20 mouse cellular contexts compared by ENCODE assay signal in genomic region chr17:84943033-84943393, GRCm38 (mm10). TPM values are rescaled to one million over a fixed set of nuclear protein-coding genes. Genes with fewer than 3 reads are reported as not detected.
A peak's percentile ranks its signal among the peaks of the same experiment; 100 is the strongest.
DNase-seq lines count a peak whose midpoint lies in the region; ATAC-seq and TF ChIP-seq lines count a peak whose summit lies in the region.
"Had no signal": no experiment of that assay in that cellular context is flagged by ENCODE, and none has a peak within 500 bp of the region (broad histone marks: within the 10 kb centered on the region; RNA-seq: fewer than 3 reads in every experiment).

No protein-coding gene starts in this region.

- H3K9me3 ChIP-seq in heart, postnatal 0 days (replicated peaks; ENCODE audit: control insufficient read depth, low read length), result peaks cover 4% of the 10 kb centered on the region; the same call in 1 of the 2 replicates
- H3K9me3 ChIP-seq in liver, embryonic 13.5 days (replicated peaks), result peaks cover 4% of the 10 kb centered on the region; the same call in 1 of the 2 replicates
- peaks cover 3% of the 10 kb centered on the region; the same call in 1 of the 2 replicates for H3K9me3 ChIP-seq in kidney, embryonic 16.5 days (ENCODE audit: low read length)
- H3K9me3 ChIP-seq: forebrain, embryonic 15.5 days; heart, embryonic 10.5 days; hindbrain, embryonic 12.5 days; limb, embryonic 10.5 days had no signal

- no peak overlapping the region for H3K4me2 ChIP-seq in heart, postnatal 0 days (ENCODE audit: low read depth, low read length)
- 0 out of 2 replicates have a peak overlapping the region, but pooled peaks have one; percentile 35 for H3K4me2 ChIP-seq in liver, embryonic 13.5 days
- no peak overlapping the region for H3K4me2 ChIP-seq in kidney, embryonic 16.5 days (replicated peaks; ENCODE audit: low read depth, low read length)
- H3K4me2 ChIP-seq: forebrain, embryonic 15.5 days; hindbrain, embryonic 12.5 days; midbrain, embryonic 11.5 days had no signal

- no peaks in the 10 kb centered on the region for H3K36me3 ChIP-seq in heart, postnatal 0 days (replicated peaks; ENCODE audit: control insufficient read depth, insufficient read depth, low read length)
- no peaks in the 10 kb centered on the region for H3K36me3 ChIP-seq in liver, embryonic 13.5 days
- no peaks in the 10 kb centered on the region for H3K36me3 ChIP-seq in kidney, embryonic 16.5 days (ENCODE audit: insufficient read depth, low read length)
- H3K36me3 ChIP-seq: forebrain, embryonic 15.5 days; heart, embryonic 10.5 days; hindbrain, embryonic 12.5 days; limb, embryonic 10.5 days had no signal

- no peak for TF ChIP-seq EP300 in heart, postnatal 0 days (IDR thresholded peaks at IDR 0.05; ENCODE audit: low read depth)

- TF ChIP-seq CTCF in heart, postnatal 0 days (IDR thresholded peaks at IDR 0.05; ENCODE audit: low read depth), result no peak
- no peak for TF ChIP-seq CTCF in olfactory bulb, adult 2 months (IDR thresholded peaks at IDR 0.05; ENCODE audit: insufficient read depth, low read depth, low read length)

- no peak overlapping the region for H3K4me3 ChIP-seq in heart, postnatal 0 days (ENCODE audit: low read depth, low read length)
- no peak overlapping the region for H3K4me3 ChIP-seq in liver, embryonic 13.5 days (replicated peaks)
- no peak overlapping the region for H3K4me3 ChIP-seq in olfactory bulb, adult 2 months (ENCODE audit: insufficient read depth, low read depth, low read length)
- H3K4me3 ChIP-seq in kidney, embryonic 16.5 days (ENCODE audit: low read length), result no peak overlapping the region
- H3K4me3 ChIP-seq: forebrain, embryonic 15.5 days; heart, embryonic 10.5 days; hindbrain, embryonic 12.5 days; limb, embryonic 10.5 days had no signal

- TF ChIP-seq POLR2A in olfactory bulb, adult 2 months (IDR thresholded peaks at IDR 0.05; ENCODE audit: insufficient read depth, low read depth, low read length), result no peak

- intact Hi-C loops in heart, postnatal 10 days (cut with DNase I), result no loop called here

- no peak overlapping the region for H3K9ac ChIP-seq in heart, postnatal 0 days (replicated peaks; ENCODE audit: low read depth, low read length)
- peak overlapping the region; percentile 47 for H3K9ac ChIP-seq in liver, embryonic 13.5 days
- H3K9ac ChIP-seq in kidney, embryonic 16.5 days (replicated peaks; ENCODE audit: low read length), result no peak overlapping the region
- H3K9ac ChIP-seq: forebrain, embryonic 15.5 days; hindbrain, embryonic 12.5 days had no signal

- 0 out of 2 replicates have a peak overlapping the region, but pooled peaks have one; percentile 26 for H3K27ac ChIP-seq in heart, postnatal 0 days (ENCODE audit: low read depth)
- H3K27ac ChIP-seq in liver, embryonic 13.5 days, result peak overlapping the region; percentile 92
- H3K27ac ChIP-seq in olfactory bulb, adult 2 months (ENCODE audit: insufficient read depth, low read depth, low read length), result peak overlapping the region; percentile 86
- H3K27ac ChIP-seq in kidney, embryonic 16.5 days (ENCODE audit: low read length), result no peak overlapping the region
- H3K27ac ChIP-seq: forebrain, embryonic 15.5 days; heart, embryonic 10.5 days; hindbrain, embryonic 12.5 days; limb, embryonic 10.5 days; macrophage had no signal

- DNase-seq in heart, postnatal 0 days (ENCODE audit: low spot score), result no peak
- no peak for DNase-seq in heart, postnatal 10 days
- no peak for DNase-seq in liver, embryonic 13.5 days
- DNase-seq in kidney, postnatal 25 days, result no peak
- DNase-seq: adrenal gland, postnatal 10 days; B cell, adult 2 months; cerebellum, adult 2 months; cerebellum, postnatal 25 days; right cerebral cortex, postnatal 14 days; thymus, postnatal 14 days had no signal

- no peaks in the 10 kb centered on the region for H3K27me3 ChIP-seq in heart, postnatal 0 days (ENCODE audit: control insufficient read depth, insufficient read depth, low read length)
- no peaks in the 10 kb centered on the region for H3K27me3 ChIP-seq in liver, embryonic 13.5 days
- H3K27me3 ChIP-seq in kidney, embryonic 16.5 days (ENCODE audit: insufficient read depth, low read length), result no peaks in the 10 kb centered on the region
- H3K27me3 ChIP-seq: CH12.LX; forebrain, embryonic 15.5 days; hindbrain, embryonic 12.5 days had no signal

- ATAC-seq in heart, postnatal 0 days (ENCODE audit: insufficient read depth, low read depth), result no peak
- ATAC-seq in erythroblast, adult 5-6 weeks (replicated peaks; ENCODE audit: low FRiP score, poor library complexity, severe bottlenecking), result peak; percentile 48; the same call in 1 of the 2 replicates
- peak; percentile 47 for ATAC-seq in liver, embryonic 13.5 days (ENCODE audit: low read depth)
- ATAC-seq in kidney, embryonic 16.5 days (ENCODE audit: low FRiP score, low TSS enrichment), result no peak
- ATAC-seq: forebrain, embryonic 15.5 days had no signal

- peaks cover 9% of the 10 kb centered on the region for H3K4me1 ChIP-seq in heart, postnatal 0 days (ENCODE audit: control insufficient read depth, insufficient read depth)
- H3K4me1 ChIP-seq in liver, embryonic 13.5 days (replicated peaks), result peaks cover 45% of the 10 kb centered on the region
- peaks cover 9% of the 10 kb centered on the region for H3K4me1 ChIP-seq in olfactory bulb, adult 2 months (ENCODE audit: control insufficient read depth, insufficient read depth, low read length)
- no peaks in the 10 kb centered on the region for H3K4me1 ChIP-seq in kidney, embryonic 16.5 days (ENCODE audit: insufficient read depth, low read length)
- H3K4me1 ChIP-seq: forebrain, embryonic 15.5 days; hindbrain, embryonic 12.5 days; limb, embryonic 10.5 days had no signal

- 40% methylated on average over 2 of the region's 2 CpGs for WGBS in heart, postnatal 0 days
- WGBS in liver, embryonic 13.5 days (ENCODE audit: insufficient replicate concordance), result 32% methylated on average over 2 of the region's 2 CpGs
- WGBS in olfactory bulb, adult 2 months, result 48% methylated on average over 2 of the region's 2 CpGs
- WGBS in kidney, embryonic 16.5 days, result 71% methylated on average over 2 of the region's 2 CpGs

RNA-seq across cellular contexts. Expression of gene Ppm1b, which starts 13.5 kb away (rescaled TPM):
- total RNA-seq in heart, postnatal 0 days (2014; rRNA removed; ENCODE audit: low replicate concordance), result 44.6 and 64.3 TPM in 2 replicates
- polyA plus RNA-seq in heart, postnatal 0 days (2015; fragmentation: Nextera tagmentation; extraction: Ambion mirVana), result 46.7 and 49.2 TPM in 2 replicates
- 10 to 100 TPM; 88.4 to 88.8 TPM for total RNA-seq in heart, postnatal 10 days (2021)
- total RNA-seq in erythroblast, adult 5-6 weeks (2015; ENCODE audit: low replicate concordance), result 53.0 and 62.7 TPM in 2 replicates
- 69.9 and 108 TPM in 2 replicates for total RNA-seq in erythroblast, adult 5-6 weeks (2017; ENCODE audit: low replicate concordance)
- polyA plus RNA-seq in liver, embryonic 13.5 days (2015; fragmentation: Nextera tagmentation; extraction: Ambion mirVana), result 47.2 and 55.0 TPM in 2 replicates
- polyA plus RNA-seq in olfactory bulb, adult 2 months (2012; ENCODE audit: insufficient read depth, insufficient read length, low replicate concordance, missing spikeins), result 227 TPM in 1 of 2 replicates, not detected in the other
- polyA plus RNA-seq in kidney, embryonic 16.5 days (2015; fragmentation: Nextera tagmentation; extraction: Ambion mirVana), result 73.7 and 74.5 TPM in 2 replicates

Comparison
In these comparisons a context has a peak if more than half of its experiments do, and no peak if none do; other contexts are left out.
1. ATAC-seq: peak in erythroblast, adult 5-6 weeks (single experiment) and liver, embryonic 13.5 days (single experiment); none in heart, postnatal 0 days (single experiment) and kidney, embryonic 16.5 days (single experiment).